Mouse (Mus musculus) forebrain, embryonic 16.5 days (tissue): Measurements from ENCODE around the gene N4bp1. TPM values are rescaled to one million over a fixed set of nuclear protein-coding genes. Genes with fewer than 3 reads are reported as not detected.

ENCODE experiments used
- ATAC-seq: fragments of 200-750 bp; cut with Nextera tagmentation; 2 replicates; pipeline ENCODE4 v1.8.0; 2017; ENCODE audit warnings: mild to moderate bottlenecking, moderate library complexity
- H3K27ac ChIP-seq: fragments of 300-500 bp; sonication (generic); 2 replicates; pipeline ENCODE4 v1.5.1; 2014; ENCODE audit warnings: low read length, control low read depth
- H3K27me3 ChIP-seq: fragments of 300-500 bp; sonication (generic); replicated peaks from 2 replicates; pipeline ENCODE4 v1.6.1; 2014; ENCODE audit warnings: low read length; ENCODE audit not compliant: control insufficient read depth, insufficient read depth
- H3K36me3 ChIP-seq: fragments of 300-500 bp; sonication (generic); 2 replicates; pipeline ENCODE4 v1.6.1; 2014; ENCODE audit not compliant: control insufficient read depth, insufficient read depth
- H3K4me1 ChIP-seq: fragments of 300-500 bp; sonication (generic); replicated peaks from 2 replicates; pipeline ENCODE4 v1.6.1; 2014; ENCODE audit warnings: low read length; ENCODE audit not compliant: control insufficient read depth, insufficient read depth
- H3K4me2 ChIP-seq: fragments of 300-500 bp; sonication (generic); 2 replicates; pipeline ENCODE4 v1.6.1; 2014; ENCODE audit warnings: mild to moderate bottlenecking, low read length, control low read depth
- H3K4me3 ChIP-seq: fragments of 300-500 bp; sonication (generic); replicated peaks from 2 replicates; pipeline ENCODE4 v1.5.1; 2014; ENCODE audit warnings: mild to moderate bottlenecking, low read length, control low read depth
- H3K9ac ChIP-seq: fragments of 300-500 bp; sonication (generic); replicated peaks from 2 replicates; pipeline ENCODE4 v1.6.1; 2014; ENCODE audit warnings: low read depth, low read length, control low read depth
- H3K9me3 ChIP-seq: fragments of 300-500 bp; sonication (generic); 2 replicates; pipeline ENCODE4 v1.6.1; 2016; ENCODE audit warnings: low read length; ENCODE audit not compliant: control insufficient read depth
- WGBS: fragments of 180-500 bp; shearing (Covaris S2); extraction: QIAGEN DNeasy Blood & Tissue Kit; methylation state at CpG from one replicate; pipeline ENCODE4 v1.1.7; 2014; 5-methylcytosine and 5-hydroxymethylcytosine counted together
- polyA plus RNA-seq: library from polyadenylated mRNA; unstranded; fragments of >200 nt; fragmentation: Nextera tagmentation; extraction: Ambion mirVana; gene quantifications from 2 replicates; pipeline ENCODE4 v1.2.1, GENCODE M21; 2015

The N4bp1 gene
- polyA plus RNA-seq, 1 experiment from 2014 or later: 10.3 TPM

DNA sequence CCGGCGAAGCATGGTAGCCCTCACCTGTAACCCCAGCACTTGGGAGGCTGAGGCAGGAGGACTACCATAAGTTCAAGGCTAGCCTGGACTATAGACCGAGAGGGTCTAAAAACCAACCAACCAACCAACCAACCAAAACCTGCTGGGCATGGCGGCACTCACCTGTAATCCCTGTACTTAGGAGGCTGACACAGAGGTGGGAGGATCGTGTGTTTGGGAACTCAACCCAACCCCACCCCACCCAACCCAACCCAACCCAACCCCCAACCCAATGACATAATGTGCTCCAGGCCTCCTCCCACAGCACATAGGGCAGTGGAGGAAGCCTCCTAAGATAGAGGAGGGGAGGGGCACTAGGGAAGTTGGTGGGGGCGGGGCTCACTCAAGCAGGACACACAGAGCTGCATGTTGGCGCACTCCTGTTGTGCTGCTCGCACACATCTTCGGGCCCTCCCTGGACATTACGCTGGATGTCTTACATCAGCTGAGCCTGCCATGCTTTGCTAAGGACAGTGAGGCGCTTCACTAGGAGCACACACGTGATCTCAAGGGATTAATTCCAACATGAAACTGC lies 44.9 kb downstream of the N4bp1 start:
- WGBS: 94% methylated on average over 12 of the region's 12 CpGs
- Histone ChIP-seq H3K9me3 (no peaks in the 10 kb centered on the region), H3K4me1 (no peaks in the 10 kb centered on the region), H3K4me2 (no peak overlapping the region), H3K9ac (no peak overlapping the region), H3K27me3 (no peaks in the 10 kb centered on the region), H3K4me3 (no peak overlapping the region), H3K36me3 (peaks cover 20% of the 10 kb centered on the region), H3K27ac (no peak overlapping the region)
- no peak for ATAC-seq

DNA sequence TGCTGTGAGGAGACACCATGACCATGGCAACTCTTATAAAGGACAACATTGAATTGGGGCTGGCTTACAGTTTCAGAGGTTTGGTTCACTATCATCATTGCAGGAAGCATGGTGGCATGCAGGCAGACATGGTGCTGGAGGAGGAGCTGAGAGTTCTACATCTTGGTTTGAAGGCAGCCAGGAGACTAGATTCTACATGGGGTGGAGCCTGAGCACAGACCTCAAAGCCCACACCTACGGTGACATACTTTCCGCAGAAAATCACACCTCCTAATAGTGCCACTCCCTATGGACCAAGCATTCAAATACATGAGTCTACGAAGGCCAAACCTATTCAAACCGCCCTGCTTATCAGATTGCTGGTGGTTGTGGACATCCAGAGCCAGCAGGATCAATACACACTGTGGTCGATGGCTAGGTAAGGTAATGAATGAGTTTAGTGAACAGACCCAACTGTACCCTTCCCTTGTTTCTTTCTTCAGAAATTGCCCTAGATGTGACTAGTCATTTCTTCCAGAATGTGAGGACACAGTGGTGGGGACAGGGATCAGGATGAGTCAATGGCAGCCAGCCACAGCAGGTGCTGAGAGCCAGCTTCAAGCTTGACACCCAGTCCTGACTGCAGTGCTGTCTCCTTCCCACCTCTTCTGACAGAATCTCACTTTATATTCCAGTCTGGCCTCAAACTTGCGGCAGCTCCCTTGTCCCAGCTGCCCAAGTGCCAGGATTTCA lies 46.2 kb downstream of the N4bp1 start:
- WGBS: 95% methylated on average over 6 of the region's 6 CpGs
- no peaks in the 10 kb centered on the region for H3K4me1 ChIP-seq
- no peak overlapping the region for H3K27ac ChIP-seq
- H3K9me3 ChIP-seq: no peaks in the 10 kb centered on the region
- H3K4me2 ChIP-seq: no peak overlapping the region
- H3K27me3 ChIP-seq: no peaks in the 10 kb centered on the region
- H3K4me3 ChIP-seq: no peak overlapping the region
- H3K36me3 ChIP-seq: peaks cover 15% of the 10 kb centered on the region
- H3K9ac ChIP-seq: no peak overlapping the region
- ATAC-seq: no peak

DNA sequence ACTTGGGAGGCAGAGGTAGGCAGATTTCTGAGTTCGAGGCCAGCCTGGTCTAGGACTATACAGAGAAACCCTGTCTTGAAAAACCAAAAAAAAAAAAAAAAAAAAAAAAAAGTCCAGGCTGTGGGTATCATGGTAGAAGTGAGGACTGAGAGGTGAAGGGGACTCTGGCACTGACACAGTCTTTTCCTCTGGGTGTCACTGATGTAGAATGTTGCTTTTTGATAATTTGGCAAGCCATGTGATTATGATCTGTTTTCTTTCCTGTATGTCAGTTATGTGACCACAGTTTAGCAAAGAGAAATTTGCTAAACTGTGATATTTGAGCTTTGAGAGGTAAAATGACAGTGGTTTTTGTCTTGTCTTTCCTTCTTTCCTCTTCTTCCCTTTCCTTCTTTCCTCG lies 47.8 kb downstream of the N4bp1 start:
- Histone ChIP-seq H3K27ac (no peak overlapping the region), H3K36me3 (peaks cover 7% of the 10 kb centered on the region)
- ATAC-seq: no peak

DNA sequence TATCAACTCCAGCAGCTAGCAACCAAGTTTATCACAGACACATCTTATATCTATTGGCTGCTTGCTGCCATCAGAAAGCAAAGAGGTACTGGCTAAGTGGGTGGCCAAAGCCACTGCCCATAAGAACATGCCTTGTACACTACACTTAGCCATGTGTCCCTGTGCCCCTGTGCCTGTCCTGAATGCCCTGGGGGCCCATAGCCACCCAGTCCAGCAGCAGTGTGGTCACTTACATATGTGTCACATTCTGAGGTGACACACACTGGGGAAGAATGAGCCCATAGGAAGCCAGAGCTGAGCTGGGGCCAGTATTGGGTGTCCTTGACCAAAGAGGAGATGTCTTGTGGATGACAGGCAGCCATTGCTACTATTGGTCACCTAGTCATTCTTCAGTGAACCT lies 49.2 kb downstream of the N4bp1 start:
- Histone ChIP-seq H3K4me2 (no peak overlapping the region), H3K36me3 (no peaks in the 10 kb centered on the region)

More for the DNA sequence above, 47.8 kb downstream of the N4bp1 start:
- Histone ChIP-seq H3K9me3 (no peaks in the 10 kb centered on the region), H3K27me3 (no peaks in the 10 kb centered on the region), H3K9ac (no peak overlapping the region), H3K4me3 (no peak overlapping the region), H3K4me2 (no peak overlapping the region), H3K4me1 (no peaks in the 10 kb centered on the region)
- WGBS: 78% methylated on average over 2 of the region's 2 CpGs

DNA sequence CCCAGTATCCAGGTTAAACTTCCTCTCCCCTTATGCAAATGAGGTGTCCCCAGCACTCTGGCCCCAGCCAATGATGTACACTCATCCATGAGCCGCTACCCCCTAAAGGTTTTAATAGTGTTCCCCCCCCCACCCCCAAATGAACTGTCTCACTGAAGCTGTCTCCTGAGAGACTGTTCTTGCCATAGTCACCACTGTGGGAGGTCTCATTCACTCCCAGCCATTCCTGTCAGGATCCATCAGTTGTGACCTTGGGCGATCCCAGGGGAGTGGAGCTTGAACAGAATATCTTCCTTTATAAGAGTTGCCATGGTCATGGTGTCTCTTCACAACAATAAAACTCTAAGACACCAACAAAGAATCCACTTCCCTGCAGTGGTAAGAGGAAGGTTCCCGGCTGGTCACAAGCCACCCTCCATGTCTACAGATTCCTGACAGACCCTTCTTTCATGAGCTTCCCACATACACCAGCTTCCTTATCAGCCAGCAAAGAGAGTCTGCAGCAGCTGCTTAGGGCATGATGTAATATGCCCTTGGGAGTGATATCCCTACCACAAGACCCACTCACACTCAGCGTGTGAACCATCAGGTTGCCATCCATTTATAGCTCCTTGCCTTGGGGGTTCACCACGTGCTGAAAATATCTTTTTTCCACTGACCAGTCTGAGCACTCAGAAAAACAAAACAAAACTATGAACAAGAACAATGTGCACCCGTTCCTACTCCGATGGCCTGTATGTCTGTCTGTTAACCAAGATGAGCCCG lies 50.4 kb downstream of the N4bp1 start:
- Histone ChIP-seq H3K4me3 (no peak overlapping the region), H3K4me2 (no peak overlapping the region), H3K4me1 (no peaks in the 10 kb centered on the region), H3K27ac (no peak overlapping the region), H3K9ac (no peak overlapping the region), H3K9me3 (no peaks in the 10 kb centered on the region), H3K36me3 (no peaks in the 10 kb centered on the region), H3K27me3 (no peaks in the 10 kb centered on the region)
- ATAC-seq: no peak
- WGBS: 94% methylated on average over 8 of the region's 8 CpGs

More for the DNA sequence above, 49.2 kb downstream of the N4bp1 start:
- H3K9ac ChIP-seq: no peak overlapping the region
- H3K27ac ChIP-seq: no peak overlapping the region
- no peaks in the 10 kb centered on the region for H3K9me3 ChIP-seq
- no peak overlapping the region for H3K4me3 ChIP-seq
- ATAC-seq: no peak
- no peaks in the 10 kb centered on the region for H3K4me1 ChIP-seq
- H3K27me3 ChIP-seq: no peaks in the 10 kb centered on the region

DNA sequence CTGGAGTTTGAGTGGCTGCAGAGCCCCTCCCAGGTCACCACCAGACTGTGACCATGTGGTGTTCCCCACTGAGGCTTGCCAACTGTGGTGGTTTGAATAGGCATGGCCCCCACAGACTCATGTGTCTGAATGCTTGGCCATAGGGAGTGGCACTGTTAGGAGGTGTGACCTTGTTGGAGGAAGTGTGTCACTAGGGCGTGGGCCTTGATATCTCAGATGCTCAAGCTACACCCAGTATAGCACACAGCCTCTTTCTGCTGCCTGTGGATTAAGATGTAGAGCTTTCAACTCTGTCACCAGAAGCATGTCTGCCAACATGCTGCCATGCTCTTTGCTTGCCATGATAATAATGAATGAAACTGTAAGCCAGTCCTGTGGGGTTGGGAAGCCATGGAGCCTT lies 51.1 kb downstream of the N4bp1 start:
- H3K4me3 ChIP-seq: no peak overlapping the region
- no peaks in the 10 kb centered on the region for H3K27me3 ChIP-seq
- no peaks in the 10 kb centered on the region for H3K4me1 ChIP-seq
- no peaks in the 10 kb centered on the region for H3K9me3 ChIP-seq
- H3K4me2 ChIP-seq: no peak overlapping the region
- WGBS: 90% methylated on average over 1 of the region's 1 CpGs
- ATAC-seq: no peak
- no peak overlapping the region for H3K27ac ChIP-seq
- no peak overlapping the region for H3K9ac ChIP-seq
- no peaks in the 10 kb centered on the region for H3K36me3 ChIP-seq

DNA sequence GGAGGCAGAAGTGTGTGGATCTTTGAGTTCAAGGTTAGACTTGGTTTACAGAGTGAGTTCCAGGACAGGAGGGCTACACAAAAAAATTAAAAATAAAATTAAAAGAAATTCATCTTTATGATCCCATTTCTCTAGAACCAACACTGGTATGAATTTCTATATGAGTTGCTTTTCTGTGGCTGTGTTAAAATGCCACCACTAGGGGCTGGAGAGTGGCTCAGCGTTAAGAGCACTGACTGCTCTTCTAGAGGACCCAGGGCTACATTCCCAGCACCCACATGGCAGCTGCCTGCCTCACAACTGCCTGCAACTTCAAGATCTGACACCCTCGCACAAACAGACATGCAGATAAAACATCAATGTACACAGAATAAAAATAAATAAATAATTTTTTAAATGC lies 56.1 kb downstream of the N4bp1 start:
- 62% methylated on average over 2 of the region's 2 CpGs for WGBS
- H3K4me3 ChIP-seq: no peak overlapping the region
- no peaks in the 10 kb centered on the region for H3K4me1 ChIP-seq
- ATAC-seq: no peak
- H3K9me3 ChIP-seq: no peaks in the 10 kb centered on the region
- H3K4me2 ChIP-seq: no peak overlapping the region
- no peak overlapping the region for H3K9ac ChIP-seq
- no peaks in the 10 kb centered on the region for H3K36me3 ChIP-seq
- H3K27me3 ChIP-seq: no peaks in the 10 kb centered on the region
- H3K27ac ChIP-seq: no peak overlapping the region

DNA sequence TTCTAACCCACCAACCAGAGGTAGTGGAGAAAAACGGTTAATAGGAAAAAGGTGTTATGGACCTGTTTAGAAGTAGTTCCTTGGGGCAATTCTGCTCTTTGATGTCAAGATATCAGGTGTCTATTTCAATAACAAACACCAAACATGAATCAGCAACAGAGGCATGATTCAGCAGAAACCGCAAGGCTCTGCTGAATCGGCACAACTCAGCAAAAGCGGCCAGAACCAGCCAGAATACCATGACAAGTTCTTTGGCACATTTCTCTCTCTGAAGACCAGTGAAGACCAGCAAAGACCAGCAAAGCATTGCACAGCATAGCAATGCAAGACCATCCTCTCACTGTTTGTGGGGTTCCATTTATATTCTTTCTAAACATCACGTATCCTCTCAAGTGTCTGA lies 57.9 kb downstream of the N4bp1 start:
- H3K9ac ChIP-seq: no peak overlapping the region
- H3K27me3 ChIP-seq: no peaks in the 10 kb centered on the region
- H3K36me3 ChIP-seq: no peaks in the 10 kb centered on the region
- H3K4me2 ChIP-seq: no peak overlapping the region
- H3K4me1 ChIP-seq: no peaks in the 10 kb centered on the region
- 95% methylated on average over 5 of the region's 5 CpGs for WGBS
- H3K27ac ChIP-seq: no peak overlapping the region
- ATAC-seq: no peak
- no peak overlapping the region for H3K4me3 ChIP-seq
- no peaks in the 10 kb centered on the region for H3K9me3 ChIP-seq

DNA sequence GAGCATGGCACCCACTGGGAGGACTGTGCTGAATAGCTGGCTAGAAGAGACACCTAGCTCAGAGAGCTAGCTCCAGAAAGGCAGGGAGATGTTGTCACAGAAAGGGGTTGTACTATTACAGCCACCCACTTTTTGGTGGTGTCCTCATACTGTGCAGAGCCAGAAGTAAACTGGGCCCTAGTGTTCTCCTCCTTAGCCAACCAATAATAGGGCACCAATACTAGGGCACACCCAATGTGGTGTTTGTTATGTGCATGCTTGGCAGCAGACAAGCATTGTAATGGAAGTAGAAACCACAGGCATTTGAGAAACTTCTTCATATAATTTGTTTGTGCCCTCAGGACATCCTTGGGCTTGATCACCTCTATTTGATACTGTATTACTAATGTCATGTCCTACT lies 58.5 kb downstream of the N4bp1 start:
- no peak overlapping the region for H3K9ac ChIP-seq
- no peaks in the 10 kb centered on the region for H3K27me3 ChIP-seq
- no peaks in the 10 kb centered on the region for H3K36me3 ChIP-seq
- H3K27ac ChIP-seq: no peak overlapping the region
- H3K4me2 ChIP-seq: no peak overlapping the region
- no peak for ATAC-seq
- no peak overlapping the region for H3K4me3 ChIP-seq
- no peaks in the 10 kb centered on the region for H3K9me3 ChIP-seq
- no peaks in the 10 kb centered on the region for H3K4me1 ChIP-seq
